Mouse (Mus musculus) heart, adult 2 months (tissue): Measurements from ENCODE around the gene 4933428G20Rik. TPM values are rescaled to one million over a fixed set of nuclear protein-coding genes. Genes with fewer than 3 reads are reported as not detected.
A peak's percentile ranks its signal among the peaks of the same experiment; 100 is the strongest.

Experiments
- DNase-seq, 2 experiments: peaks; one replicate each; pipeline ENCODE4 v3.0.0; 2021
- H3K27ac ChIP-seq: fragments of 200-600 bp; 2 replicates; pipeline ENCODE4 v1.8.1; 2022
- H3K27me3 ChIP-seq: fragments of 200-500 bp; 2 replicates; pipeline ENCODE4 v1.6.1; 2012; ENCODE audit warnings: mild to moderate bottlenecking, low read length, inconsistent platforms, mixed read lengths; ENCODE audit not compliant: control insufficient read depth, insufficient read depth
- H3K36me3 ChIP-seq: fragments of 200-500 bp; 2 replicates; pipeline ENCODE4 v1.6.1; 2012; ENCODE audit warnings: low read length, inconsistent platforms; ENCODE audit not compliant: control insufficient read depth, insufficient read depth
- H3K4me1 ChIP-seq: fragments of 200-500 bp; 2 replicates; pipeline ENCODE4 v1.6.1; 2011; ENCODE audit warnings: low read length; ENCODE audit not compliant: control insufficient read depth, insufficient read depth
- H3K4me3 ChIP-seq: fragments of 200-600 bp; 2 replicates; pipeline ENCODE4 v1.8.1; 2022
- H3K79me2 ChIP-seq: fragments of 200-500 bp; replicated peaks from 2 replicates; pipeline ENCODE4 v1.6.1; 2012; ENCODE audit warnings: mild to moderate bottlenecking, inconsistent platforms, low read length, moderate library complexity, mixed read lengths; ENCODE audit not compliant: control insufficient read depth, insufficient read depth
- H3K9ac ChIP-seq: fragments of 200-500 bp; 2 replicates; pipeline ENCODE4 v1.6.1; 2012; ENCODE audit warnings: low read depth, mild to moderate bottlenecking, control low read depth, inconsistent platforms, low read length, mixed read lengths
- CTCF ChIP-seq: fragments of 200-600 bp; IDR thresholded peaks from 2 replicates; pipeline ENCODE4 v1.8.1; 2022; ENCODE audit warnings: antibody characterized with exemption, mild to moderate bottlenecking, moderate library complexity
- EP300 ChIP-seq: fragments of 200-500 bp; IDR thresholded peaks from 2 replicates; pipeline ENCODE4 v1.6.1; 2011; ENCODE audit warnings: low read depth, low read length, control low read depth; ENCODE audit not compliant: insufficient read depth
- POLR2A ChIP-seq: fragments of 200-500 bp; IDR thresholded peaks from 2 replicates; pipeline ENCODE4 v1.6.1; 2011; ENCODE audit warnings: mild to moderate bottlenecking, low read depth, low read length, control low read depth; ENCODE audit not compliant: insufficient read depth
- WGBS: fragments of 180-500 bp; shearing (Covaris S2); methylation state at CpG from one replicate; pipeline ENCODE4 v1.1.7; 2018; 5-methylcytosine and 5-hydroxymethylcytosine counted together
- intact Hi-C: fragments of 180-260 bp; cut with DNase I; formaldehyde crosslinking; loops from one replicate; pipeline ENCODE4 v1.15.1; 2025
- long read RNA-seq: library from polyadenylated mRNA; stranded (forward); transcript quantifications from one replicate; pipeline ENCODE4 v2.0.0, GENCODE M21; 2021
- polyA plus RNA-seq: library from polyadenylated mRNA; depleted of rRNA; stranded (reverse); fragments of >200 nt; gene quantifications from 2 replicates; pipeline ENCODE4 v1.2.3, GENCODE M21; 2012; rRNA removed
- total RNA-seq, 2 experiments: library from RNA; stranded (reverse); gene quantifications; 2 replicates each; pipeline ENCODE4 v1.2.3; 2021

Gene 4933428G20Rik
- not detected for total RNA-seq
- polyA plus RNA-seq = not detected in 2 replicates
- long read RNA-seq = 0 reads

GRCm38 (mm10) chr11:97499865-97500719 is at the start of gene 4933428G20Rik:
TSS of gene 4933428G20Rik (minus strand) at chr11:97500340.
- no peak within 1 kb of the TSS for H3K27ac ChIP-seq
- H3K4me3 ChIP-seq = no peak within 1 kb of the TSS
- DNase-seq = no peak
- intact Hi-C loops = no loop called here
- WGBS = 82% methylated on average over 88 of the region's 88 CpGs
- TF ChIP-seq CTCF = no peak
- TF ChIP-seq POLR2A = no peak
- no peak for TF ChIP-seq EP300
- no peak within 1 kb of the TSS for H3K9ac ChIP-seq
- no peaks in the 10 kb centered on the region for H3K4me1 ChIP-seq
- H3K79me2 ChIP-seq = no peaks in the 10 kb centered on the region
- no peaks in the 10 kb centered on the region for H3K27me3 ChIP-seq
- H3K36me3 ChIP-seq = no peaks in the 10 kb centered on the region

- H3K4me3 ChIP-seq = no peak overlapping the region
- WGBS = 48% methylated on average over 8 of the region's 8 CpGs
- intact Hi-C loops = no loop called here
- DNase-seq = no peak
- TF ChIP-seq POLR2A = no peak
- TF ChIP-seq EP300 = no peak
- no peak for TF ChIP-seq CTCF
- no peaks in the 10 kb centered on the region for H3K36me3 ChIP-seq
- no peaks in the 10 kb centered on the region for H3K4me1 ChIP-seq
- no peaks in the 10 kb centered on the region for H3K79me2 ChIP-seq
- no peak overlapping the region for H3K9ac ChIP-seq
- H3K27me3 ChIP-seq = peaks cover 26% of the 10 kb centered on the region
- no peak overlapping the region for H3K27ac ChIP-seq
Observed at GRCm38 (mm10) chr11:97548757-97549156, 48.6 kb upstream of the 4933428G20Rik start.

GRCm38 (mm10) chr11:97547957-97548706 is 48.0 kb upstream of the 4933428G20Rik start:
- Histone ChIP-seq H3K79me2 (no peaks in the 10 kb centered on the region), H3K4me1 (no peaks in the 10 kb centered on the region), H3K27ac (no peak overlapping the region), H3K4me3 (no peak overlapping the region), H3K27me3 (peaks cover 26% of the 10 kb centered on the region), H3K9ac (no peak overlapping the region), H3K36me3 (no peaks in the 10 kb centered on the region)
- TF ChIP-seq POLR2A (no peak), EP300 (no peak), CTCF (no peak)
- WGBS = 56% methylated on average over 12 of the region's 12 CpGs
- no peak for DNase-seq
- intact Hi-C loops = no loop called here

GRCm38 (mm10) chr11:97546804-97547411 is 46.8 kb upstream of the 4933428G20Rik start:
- H3K9ac ChIP-seq = peak overlapping the region; percentile 27; the same call in 1 of the 2 replicates
- no peaks in the 10 kb centered on the region for H3K36me3 ChIP-seq
- WGBS = 2% methylated on average over 47 of the region's 73 CpGs
- H3K27ac ChIP-seq = no peak overlapping the region
- no peaks in the 10 kb centered on the region for H3K79me2 ChIP-seq
- H3K4me1 ChIP-seq = no peaks in the 10 kb centered on the region
- H3K27me3 ChIP-seq = peaks cover 26% of the 10 kb centered on the region
- intact Hi-C loops = no loop called here
- peak overlapping the region; percentile 36; the same call in 1 of the 2 replicates for H3K4me3 ChIP-seq
- TF ChIP-seq CTCF = no peak
- TF ChIP-seq EP300 = no peak
- TF ChIP-seq POLR2A = no peak
- no peak for DNase-seq

DNA sequence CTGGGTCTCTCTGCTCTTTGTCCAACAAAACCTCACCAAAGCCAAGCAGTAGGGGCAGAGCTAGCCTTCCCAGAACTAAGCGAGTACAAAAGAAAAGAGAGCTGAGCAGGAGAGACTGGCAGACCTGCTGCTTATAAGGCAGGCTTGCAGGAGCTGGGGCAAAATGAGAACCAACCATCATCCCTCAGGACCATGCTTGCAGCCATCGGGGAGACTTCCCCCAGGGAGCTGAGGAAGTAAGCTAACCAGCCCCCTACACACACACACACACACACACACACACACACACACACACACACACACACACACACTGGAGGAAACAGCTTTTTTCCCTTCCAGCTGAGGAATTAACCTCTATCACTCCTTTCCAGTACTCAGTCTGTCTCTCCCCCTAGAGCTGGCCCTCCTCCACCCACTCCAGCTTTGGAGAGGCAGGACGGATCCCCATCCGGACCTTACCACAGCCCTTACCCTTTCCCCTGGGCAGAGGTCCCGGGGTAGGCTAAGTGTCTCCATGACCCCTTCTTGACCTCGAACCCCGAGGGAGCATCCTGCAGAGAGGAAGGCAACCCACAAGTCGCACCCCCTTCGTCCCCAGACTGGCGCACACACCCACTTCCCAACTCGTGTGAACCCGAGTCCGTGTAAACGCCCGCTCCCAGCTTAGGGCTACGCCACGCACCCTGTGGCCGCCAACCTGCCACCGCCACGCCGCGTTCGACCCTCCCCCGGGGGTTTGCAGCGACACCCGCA is 45.8 kb upstream of the 4933428G20Rik start:
- WGBS = 8% methylated on average over 26 of the region's 26 CpGs
- Histone ChIP-seq H3K27me3 (peaks cover 20% of the 10 kb centered on the region), H3K9ac (no peak overlapping the region), H3K4me1 (no peaks in the 10 kb centered on the region), H3K4me3 (no peak overlapping the region; the same call in 1 of the 2 replicates), H3K36me3 (no peaks in the 10 kb centered on the region), H3K79me2 (no peaks in the 10 kb centered on the region), H3K27ac (no peak overlapping the region)
- DNase-seq = no peak
- intact Hi-C loops = no loop called here
- TF ChIP-seq POLR2A = no peak
- no peak for TF ChIP-seq EP300
- TF ChIP-seq CTCF = no peak
